Mouse (Mus musculus) urinary bladder, adult 2 months (tissue): ENCODE data around the gene Tiam2. TPM values are rescaled to one million over a fixed set of nuclear protein-coding genes. Genes with fewer than 3 reads are reported as not detected.

Source experiments
- DNase-seq: peaks from one replicate; pipeline ENCODE4 v3.0.0; 2022; ENCODE audit warnings: low spot score
- polyA plus RNA-seq: library from polyadenylated mRNA; depleted of rRNA; stranded (reverse); fragments of >200 nt; gene quantifications from 2 replicates; pipeline ENCODE4 v1.2.3, GENCODE M21; 2012; rRNA removed

Tiam2 gene
- polyA plus RNA-seq, result 7.2 and 7.4 TPM in 2 replicates

DNA sequence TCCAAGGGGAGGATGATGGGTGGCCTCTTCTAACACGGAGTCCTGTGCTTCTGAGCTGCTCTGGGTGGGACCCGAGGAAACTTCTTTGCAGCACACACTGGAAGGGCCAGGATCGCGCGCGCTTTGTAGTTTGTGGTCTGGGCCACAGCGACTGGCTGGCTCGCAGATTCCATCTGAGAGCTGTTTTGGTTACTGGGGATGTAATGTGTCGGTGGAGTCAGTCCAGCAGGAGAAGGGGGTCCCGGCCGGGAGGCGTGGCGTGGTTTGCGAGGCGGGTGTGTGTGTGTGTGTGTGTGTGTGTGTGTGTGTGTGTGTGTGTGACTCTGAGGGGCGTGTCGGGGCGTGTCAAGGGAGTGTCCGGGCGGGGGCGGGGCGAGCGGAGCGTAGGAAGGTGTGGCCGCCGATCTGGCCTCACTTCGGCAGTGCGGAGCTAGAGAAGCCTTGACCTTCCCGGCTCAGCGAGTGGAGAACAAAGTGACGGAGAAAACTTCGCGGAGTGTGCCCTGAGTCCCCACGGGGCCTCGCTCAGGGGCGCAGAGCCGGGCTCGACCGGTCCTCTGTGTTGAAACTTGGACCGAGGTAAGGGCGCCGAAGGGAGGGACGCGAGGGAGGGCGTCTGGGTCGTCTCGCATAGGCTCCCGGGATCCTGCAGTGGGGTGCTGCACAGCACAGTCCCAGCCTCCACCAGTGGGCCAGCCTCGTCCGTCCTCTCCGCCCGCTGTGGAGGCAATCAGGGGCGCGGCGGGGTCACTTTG, at the start of gene Tiam2:
Tiam2 (plus strand) TSS at position 426 of the 755 bp plus-strand sequence.
- peak; percentile 55 for DNase-seq

DNA sequence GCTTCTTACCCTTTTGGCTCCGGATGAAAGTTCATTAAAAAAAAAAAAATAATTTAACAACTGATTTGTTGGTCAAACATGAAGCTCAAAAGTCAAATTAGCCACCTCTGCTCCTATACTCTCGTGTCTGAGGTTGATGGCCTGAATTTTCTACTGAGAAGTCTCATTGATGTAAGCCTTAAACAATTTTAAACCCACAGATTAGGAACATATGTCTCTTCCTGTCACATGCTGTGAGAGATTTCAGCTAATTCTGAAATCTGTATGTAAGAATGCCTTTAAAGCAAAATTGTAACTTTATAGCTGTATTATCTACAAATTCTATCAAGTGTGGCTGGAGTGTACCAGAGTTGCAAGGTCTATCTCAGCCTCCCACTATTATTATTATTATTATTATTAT, 46.1 kb upstream of the Tiam2 start:
- no peak for DNase-seq

GRCm38 (mm10) chr17:3281939-3282338, 44.4 kb upstream of the Tiam2 start:
- DNase-seq, result no peak

DNA sequence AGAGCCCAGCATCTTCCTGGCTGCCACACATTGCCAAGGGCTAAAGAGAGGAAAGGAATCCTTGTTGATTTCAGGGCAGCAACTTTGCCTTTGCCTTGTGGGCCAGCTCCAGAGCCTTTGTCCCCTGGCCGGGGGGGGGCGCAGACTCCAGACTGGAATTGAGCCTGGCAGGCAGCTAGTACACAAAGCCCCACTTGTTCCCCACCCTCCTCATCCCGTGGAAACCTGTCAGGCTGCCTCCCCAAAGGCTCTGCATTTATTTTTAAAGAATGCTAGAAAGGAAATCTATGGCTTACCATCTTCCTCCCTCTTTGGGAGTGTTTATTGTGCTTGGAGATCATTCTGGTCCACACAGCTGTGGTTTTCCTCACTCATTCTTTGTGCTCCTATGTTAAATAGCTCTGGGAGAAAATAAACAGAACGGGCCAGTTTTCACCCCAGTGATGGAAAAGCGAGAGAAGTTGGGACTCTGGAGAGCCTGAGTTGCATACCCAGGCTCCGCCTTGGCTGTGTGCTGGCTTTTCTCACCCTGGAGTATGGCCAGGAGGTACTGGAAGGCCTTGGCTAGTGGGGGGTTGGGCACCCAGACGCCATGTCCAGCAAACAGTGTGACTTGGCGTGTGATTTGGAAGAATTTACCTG, 41.2 kb upstream of the Tiam2 start:
- no peak for DNase-seq

- no peak for DNase-seq
Measured at GRCm38 (mm10) chr17:3286123-3286825, 40.1 kb upstream of the Tiam2 start.

- DNase-seq, result no peak
Measured at GRCm38 (mm10) chr17:3288341-3288740, 38.0 kb upstream of the Tiam2 start.

GRCm38 (mm10) chr17:3295097-3295496, 31.3 kb upstream of the Tiam2 start:
- no peak for DNase-seq

DNA sequence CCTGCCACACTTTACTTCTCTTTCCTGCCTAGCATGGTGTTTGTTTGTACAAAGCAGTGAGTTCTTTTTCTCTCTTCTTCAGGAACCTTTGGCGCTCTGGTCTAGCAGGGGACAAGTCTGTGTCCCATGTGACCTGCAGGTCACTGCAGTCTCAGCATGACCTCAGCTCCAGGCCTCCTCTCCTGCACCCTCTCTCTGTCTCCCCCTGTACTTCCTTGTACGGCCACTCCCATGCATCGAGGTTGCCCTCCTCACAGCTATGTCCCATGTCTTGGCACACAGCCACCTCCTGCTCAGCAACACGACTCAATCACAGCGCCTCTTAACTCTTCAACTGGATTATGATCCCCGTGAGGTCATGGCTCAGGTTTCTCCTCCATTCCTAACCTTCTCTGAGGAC, 26.9 kb upstream of the Tiam2 start:
- no peak for DNase-seq

DNA sequence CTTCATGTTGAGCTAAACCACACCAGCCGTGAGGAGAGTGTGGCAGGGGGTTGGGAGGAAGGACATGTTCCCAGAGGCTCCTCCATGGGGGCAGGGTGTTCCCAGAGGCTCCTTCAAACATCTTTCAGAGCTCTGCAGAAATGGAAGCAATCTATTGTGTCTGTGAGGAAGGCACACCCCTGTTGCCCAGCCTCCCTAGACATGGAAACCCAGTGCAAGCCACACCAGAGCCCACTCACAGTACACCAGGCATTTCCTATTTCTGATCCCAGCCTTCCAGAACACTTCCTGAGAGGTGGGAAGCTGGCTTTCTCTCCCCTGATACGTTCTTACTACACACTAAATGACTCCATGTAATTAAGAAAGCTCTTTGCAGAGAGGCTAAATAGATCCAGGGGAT, 20.4 kb upstream of the Tiam2 start:
- DNase-seq, result no peak

- DNase-seq, result peak; percentile 64
Measured at GRCm38 (mm10) chr17:3313711-3314624, 12.4 kb upstream of the Tiam2 start.

- no peak for DNase-seq
Measured at GRCm38 (mm10) chr17:3314625-3315020, 11.8 kb upstream of the Tiam2 start.

- no peak for DNase-seq
Measured at GRCm38 (mm10) chr17:3315581-3315980, 10.8 kb upstream of the Tiam2 start.

- DNase-seq, result no peak
Measured at GRCm38 (mm10) chr17:3326903-3327279, 518 bp downstream of the Tiam2 start.

- no peak for DNase-seq
Measured at GRCm38 (mm10) chr17:3327335-3327734, 962 bp downstream of the Tiam2 start.

DNA sequence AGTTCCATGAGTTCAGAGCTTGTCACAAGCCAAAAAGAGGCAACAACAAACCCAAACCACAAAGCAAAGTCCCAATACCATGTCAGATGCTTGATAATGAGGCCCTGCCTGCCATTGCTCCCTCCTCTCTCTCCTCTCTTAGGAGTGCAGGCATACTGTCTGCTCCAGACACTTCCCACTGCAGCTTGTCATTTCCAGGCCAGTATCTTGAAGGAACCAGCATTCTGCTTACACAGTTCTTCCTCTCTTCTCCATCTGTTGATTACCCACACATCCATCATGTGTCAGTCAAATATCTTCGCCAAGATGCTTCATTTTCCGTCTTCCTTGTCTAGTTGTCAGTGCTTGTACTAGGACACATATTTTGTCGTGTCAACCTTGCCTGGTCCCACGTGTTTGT, 2.4 kb downstream of the Tiam2 start:
- DNase-seq, result no peak

DNA sequence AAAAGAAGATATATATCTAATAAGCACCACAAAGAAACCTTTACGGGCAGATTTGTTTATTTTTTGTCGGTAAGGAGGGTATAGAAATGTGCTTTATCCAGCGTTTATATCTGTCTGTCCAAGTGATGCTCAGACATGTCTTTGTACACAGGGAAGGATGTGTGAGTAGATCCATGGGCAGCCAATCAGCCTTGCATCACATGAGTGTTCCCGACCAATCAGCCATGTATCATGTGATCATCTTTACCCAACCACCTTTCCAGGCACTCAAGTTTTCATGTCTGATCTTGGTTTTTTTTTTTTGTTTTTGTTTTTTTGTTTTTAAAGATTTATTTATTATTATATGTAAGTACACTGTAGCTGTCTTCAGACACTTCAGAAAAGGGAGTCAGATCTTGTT, 3.1 kb downstream of the Tiam2 start:
- no peak for DNase-seq

DNA sequence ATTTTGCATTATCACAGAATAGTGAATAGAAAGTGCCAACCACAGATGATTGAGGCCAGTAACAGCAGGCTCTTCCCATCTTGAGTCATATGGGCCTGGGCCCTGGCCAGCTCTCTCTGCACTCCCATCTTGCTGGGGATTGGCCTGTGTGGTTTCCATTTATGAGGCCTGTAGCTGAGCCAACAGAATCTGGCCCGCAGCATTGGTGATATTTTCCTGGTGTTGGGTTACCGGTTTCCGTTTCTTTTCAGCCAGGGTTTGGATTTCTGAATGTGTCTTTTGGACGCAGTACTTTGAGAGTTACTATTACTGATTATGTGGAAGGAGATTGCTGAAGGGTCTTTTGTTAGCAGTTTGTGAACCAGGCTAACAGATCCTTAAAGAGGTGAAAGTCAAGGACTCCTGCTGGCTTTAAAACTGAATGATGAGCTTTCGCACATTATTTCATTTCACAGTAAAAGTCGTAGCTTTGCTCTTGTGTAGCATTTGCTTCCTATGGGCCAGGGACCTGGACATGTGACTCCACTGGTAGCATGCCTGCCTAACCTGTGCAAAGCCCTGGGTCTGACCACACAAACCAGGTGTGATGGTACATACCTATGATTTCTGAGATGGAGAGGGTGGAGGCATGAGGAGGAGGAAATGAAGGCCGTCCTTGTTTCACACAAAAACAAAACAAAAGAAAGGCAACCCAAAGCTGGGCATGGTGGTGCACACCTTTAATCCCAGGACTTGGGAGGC, 5.5 kb downstream of the Tiam2 start:
- no peak for DNase-seq

- DNase-seq, result no peak
Measured at GRCm38 (mm10) chr17:3336161-3336739, 9.9 kb downstream of the Tiam2 start.

DNA sequence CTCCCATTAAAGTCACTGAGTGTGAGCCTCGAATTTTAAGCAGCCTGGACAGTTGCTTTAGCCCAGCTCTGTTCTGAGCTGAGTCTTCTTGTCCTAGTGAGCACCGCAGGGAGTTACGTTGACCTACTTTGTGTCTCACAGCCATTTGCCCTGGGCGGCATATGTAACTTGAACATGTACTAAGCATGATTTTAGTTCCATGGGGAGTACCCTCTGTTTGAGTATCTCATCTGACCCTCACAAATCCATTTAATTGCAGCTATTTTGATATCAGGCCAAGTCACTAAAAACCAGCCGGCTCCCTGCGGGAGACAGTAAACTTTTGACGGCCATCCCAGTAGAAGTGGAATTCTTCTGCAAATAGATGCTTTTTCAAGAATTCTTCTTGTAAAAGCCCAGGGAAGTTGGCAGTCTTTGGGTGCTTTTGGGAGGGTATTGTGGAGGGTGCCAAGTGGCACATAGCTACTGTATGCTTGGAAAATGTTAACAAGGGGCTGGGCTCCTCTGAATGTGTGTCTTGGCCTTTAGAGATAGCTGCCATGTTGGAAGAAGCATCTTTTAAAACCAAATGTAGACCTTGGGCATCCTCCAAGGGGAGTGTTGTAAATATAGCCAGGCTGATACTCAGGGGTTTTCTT, 10.6 kb downstream of the Tiam2 start:
- no peak for DNase-seq

- no peak for DNase-seq
Measured at GRCm38 (mm10) chr17:3337525-3337888, 11.1 kb downstream of the Tiam2 start.
